Mouse (Mus musculus): Measurements from ENCODE around the gene Aasdhppt.

The Aasdhppt gene

DNA sequence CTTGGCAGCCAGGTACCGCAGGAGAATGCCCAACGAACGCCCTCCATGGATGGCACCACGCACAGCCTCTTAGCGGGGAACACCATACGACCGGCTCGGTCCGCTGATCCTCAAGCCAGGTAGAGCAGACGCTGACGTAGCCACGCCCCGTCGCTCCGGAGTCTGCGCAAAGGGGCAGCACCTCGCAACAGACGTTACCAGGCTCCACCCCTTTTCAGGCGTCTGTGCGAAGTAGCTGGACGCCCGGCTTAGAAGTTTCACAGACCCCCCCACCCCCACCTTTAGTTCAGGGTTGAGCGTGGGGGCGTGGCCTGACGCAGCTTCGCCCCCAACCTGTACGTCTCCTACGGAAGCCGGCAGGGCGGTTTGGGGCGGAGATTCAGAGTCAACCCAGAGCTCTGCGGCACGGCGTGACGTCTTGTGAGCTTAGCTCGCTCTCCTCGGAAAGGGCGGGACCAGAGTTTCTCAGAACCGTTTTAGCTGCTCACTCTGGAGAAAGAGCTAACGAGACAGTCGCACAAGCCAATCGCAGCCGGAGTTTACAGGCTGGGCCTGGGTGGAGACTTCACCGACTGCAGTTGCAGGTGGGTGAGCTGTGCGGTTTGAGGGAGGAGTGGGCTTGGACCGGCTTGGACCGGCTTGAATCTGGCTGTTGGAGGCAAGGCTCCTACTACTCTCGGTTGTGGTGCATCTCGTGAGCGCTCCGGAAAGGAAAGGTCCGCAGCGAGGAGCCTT, at the start of gene Aasdhppt, which contains the start of gene Kbtbd3:
Gene Aasdhppt (minus strand): TSS at position 121 of the 735 bp plus-strand sequence.
Gene Kbtbd3 (plus strand): TSS at position 483 of the 735 bp plus-strand sequence.
- peak; percentile 99 for DNase-seq (ENCODE audit: low spot score)

GRCm38 (mm10) chr9:4353163-4353562, 43.9 kb upstream of the Aasdhppt start:
- DNase-seq (ENCODE audit: low spot score) = no peak

- no peak for DNase-seq (ENCODE audit: low spot score)
Measured at GRCm38 (mm10) chr9:4318939-4319721, 9.9 kb upstream of the Aasdhppt start.

DNA sequence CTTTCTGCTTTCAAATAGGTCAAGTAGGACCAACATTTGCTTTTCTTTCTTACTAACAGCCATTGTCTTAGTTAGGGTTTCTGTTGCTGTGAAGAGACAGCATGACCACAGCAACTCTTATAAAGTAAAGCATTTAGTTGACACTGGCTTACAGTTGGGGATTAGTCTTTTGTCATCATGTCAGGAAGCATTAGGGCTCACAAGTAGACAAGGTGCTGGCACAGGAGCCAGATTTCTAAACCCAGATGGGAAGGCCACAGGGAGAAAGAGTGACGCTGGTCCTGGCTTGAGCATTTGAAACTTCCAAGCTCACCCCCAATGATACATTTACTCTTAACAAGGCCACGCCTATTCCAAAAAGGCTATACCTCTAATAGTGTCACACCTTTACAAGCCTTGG, 6.5 kb upstream of the Aasdhppt start:
- no peak for DNase-seq (ENCODE audit: low spot score)

DNA sequence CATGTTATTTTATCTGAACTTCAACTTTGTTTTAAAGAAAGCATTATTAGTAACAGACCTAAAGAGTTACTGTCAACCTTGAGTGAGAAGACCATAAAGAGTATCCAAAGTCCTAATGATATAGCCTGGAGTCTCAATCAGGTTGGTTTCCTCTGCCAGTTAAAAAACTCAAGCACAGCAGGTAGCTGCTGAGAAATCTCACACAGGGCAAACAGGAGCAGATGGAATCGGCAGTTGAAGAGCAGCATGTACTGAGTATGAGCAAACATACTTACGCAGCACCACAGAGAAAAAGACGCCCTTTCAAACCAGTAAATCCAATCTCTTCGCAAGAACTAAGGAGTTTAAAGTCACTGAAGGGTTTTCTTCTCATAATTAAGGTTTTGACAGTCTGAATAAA, 4.7 kb upstream of the Aasdhppt start:
- no peak for DNase-seq (ENCODE audit: low spot score)

- no peak for DNase-seq (ENCODE audit: low spot score)
Measured at GRCm38 (mm10) chr9:4311162-4311561, 1.9 kb upstream of the Aasdhppt start.

DNA sequence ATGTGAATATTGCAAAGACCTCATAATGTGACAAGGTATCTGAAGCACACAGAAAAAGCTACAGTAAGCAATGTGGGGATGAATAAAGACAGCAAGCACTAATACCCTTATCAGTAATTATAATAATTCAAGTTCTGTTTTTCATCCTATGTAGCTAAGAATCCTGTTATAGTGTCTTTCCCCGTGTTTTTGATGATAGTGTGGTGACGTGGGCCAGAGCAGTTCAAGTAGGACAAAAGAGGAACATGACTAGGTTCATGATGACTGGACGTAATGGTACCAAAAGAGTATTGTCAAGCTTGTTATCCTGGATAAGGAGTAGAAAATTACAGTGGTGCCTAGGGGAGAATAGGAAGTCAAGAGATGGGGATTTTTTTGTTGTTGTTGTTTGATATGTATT, 1.4 kb upstream of the Aasdhppt start:
- DNase-seq (ENCODE audit: low spot score) = peak; percentile 5

- DNase-seq (ENCODE audit: low spot score) = no peak
Measured at GRCm38 (mm10) chr9:4308628-4309350, 482 bp downstream of the Aasdhppt start.

DNA sequence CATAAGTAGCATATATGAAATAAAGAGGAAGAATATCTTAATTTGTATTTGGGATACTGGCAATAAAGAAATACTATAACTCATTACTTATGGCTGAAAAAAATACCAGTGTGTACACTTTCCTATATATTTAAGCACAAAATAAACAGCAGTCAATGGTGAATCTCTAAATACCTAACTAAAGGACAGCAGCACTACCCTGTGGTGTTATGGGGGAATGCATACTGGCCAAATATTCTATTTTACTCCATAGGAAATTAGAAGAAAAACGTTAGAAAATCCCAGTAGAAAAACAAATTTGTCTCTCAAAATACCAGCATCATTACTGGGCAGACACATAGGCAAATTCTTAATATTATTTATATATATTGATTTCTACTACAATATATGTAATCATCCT, 4.4 kb downstream of the Aasdhppt start:
- no peak for DNase-seq (ENCODE audit: low spot score)

GRCm38 (mm10) chr9:4300466-4300865, 8.8 kb downstream of the Aasdhppt start:
- no peak for DNase-seq (ENCODE audit: low spot score)

DNA sequence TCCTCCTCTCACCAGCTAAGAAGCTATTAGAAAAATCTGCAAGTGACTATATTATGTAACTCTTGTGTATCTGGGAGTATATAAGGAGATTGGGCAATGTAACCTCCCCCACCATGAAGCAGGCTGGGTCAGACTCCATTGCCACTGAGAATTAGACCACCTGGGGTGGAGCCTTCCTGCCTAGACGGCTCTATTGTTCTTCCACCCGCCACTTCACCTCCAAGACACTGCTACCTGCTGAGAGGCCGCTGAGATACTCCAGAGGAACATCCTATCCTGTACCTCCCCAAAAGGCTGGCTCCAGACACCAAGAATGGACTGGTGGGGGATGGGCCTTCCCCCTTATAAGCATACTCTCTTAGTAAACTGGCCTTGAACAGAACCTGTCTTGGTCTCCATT, 25.4 kb downstream of the Aasdhppt start:
- no peak for DNase-seq (ENCODE audit: low spot score)

DNA sequence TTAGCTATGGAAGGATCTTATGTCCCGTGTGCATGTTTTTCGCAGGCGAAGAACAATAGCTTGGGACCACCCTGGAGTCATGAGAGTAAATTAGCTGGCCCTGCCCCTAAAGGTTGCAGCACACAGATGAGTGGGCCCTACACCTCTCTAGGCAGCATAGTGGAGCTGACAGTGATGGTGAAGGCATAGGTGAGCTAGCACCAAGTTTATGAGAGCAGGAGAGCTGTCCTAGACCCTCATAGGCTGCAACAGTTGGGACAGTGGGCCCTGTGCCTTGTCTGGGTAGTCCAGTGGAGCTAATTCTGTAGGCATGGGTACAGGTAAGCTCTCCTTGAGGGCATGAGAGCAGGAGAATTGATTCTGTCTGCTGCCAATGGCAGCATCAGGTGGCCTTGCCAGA, 42.4 kb downstream of the Aasdhppt start:
- no peak for DNase-seq (ENCODE audit: low spot score)

- DNase-seq (ENCODE audit: low spot score) = no peak
Measured at GRCm38 (mm10) chr9:4260746-4261090, 48.6 kb downstream of the Aasdhppt start.

- DNase-seq (ENCODE audit: low spot score) = peak; percentile 68
Measured at GRCm38 (mm10) chr9:4259841-4260745, 49.2 kb downstream of the Aasdhppt start.

DNA sequence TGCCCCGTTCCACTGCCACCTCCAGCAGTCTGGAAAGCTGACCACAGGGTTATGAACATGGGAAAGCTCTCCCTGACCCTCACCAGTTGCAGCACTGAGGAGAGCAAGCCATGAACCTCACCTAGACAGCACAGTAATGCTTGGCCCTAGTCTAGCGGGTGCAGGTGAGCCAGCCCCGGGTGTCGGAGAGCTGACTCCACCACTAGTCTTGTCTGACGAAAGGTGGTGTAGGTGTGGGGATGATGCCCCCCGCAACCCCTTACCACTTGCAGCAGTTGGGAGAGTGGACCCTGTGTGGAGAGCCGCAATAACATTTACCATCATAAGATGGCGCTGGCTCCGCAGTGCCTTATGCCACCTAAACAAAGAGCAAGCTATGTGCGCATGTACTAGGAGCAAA, 50.2 kb downstream of the Aasdhppt start:
- DNase-seq (ENCODE audit: low spot score) = no peak

Measured in embryo, embryonic 10.5 days (tissue).